Mouse (Mus musculus) 3T3-L1 (cell line): Measurements from ENCODE around the gene Agrp.

Source experiments
- DNase-seq: peaks from one replicate; pipeline ENCODE4 v3.0.0-alpha.2; 2015; ENCODE audit warnings: low read depth, low spot score

The Agrp gene

GRCm38 (mm10) chr8:105623118-105623517 lies 14.1 kb downstream of the Agrp start:
- DNase-seq: no peak

GRCm38 (mm10) chr8:105622421-105622920 lies 14.7 kb downstream of the Agrp start:
- peak; percentile 96 for DNase-seq

GRCm38 (mm10) chr8:105621841-105622240 lies 15.4 kb downstream of the Agrp start:
- no peak for DNase-seq

GRCm38 (mm10) chr8:105620946-105621720 lies 16.1 kb downstream of the Agrp start:
- DNase-seq: no peak

GRCm38 (mm10) chr8:105620211-105620610 lies 17.0 kb downstream of the Agrp start:
- DNase-seq: no peak

GRCm38 (mm10) chr8:105618892-105619591 lies 18.2 kb downstream of the Agrp start:
- no peak for DNase-seq

- DNase-seq: no peak
These were observed 18.9 kb downstream of the Agrp start for GRCm38 (mm10) chr8:105618279-105618634.

- DNase-seq: peak; percentile 42
These were observed 19.5 kb downstream of the Agrp start for GRCm38 (mm10) chr8:105617451-105618278.

- no peak for DNase-seq
These were observed 21.3 kb downstream of the Agrp start for GRCm38 (mm10) chr8:105615942-105616341.

GRCm38 (mm10) chr8:105613830-105614511 lies 23.2 kb downstream of the Agrp start:
- DNase-seq: no peak

- DNase-seq: peak; percentile 65
These were observed 24.2 kb downstream of the Agrp start for GRCm38 (mm10) chr8:105613037-105613436.

- no peak for DNase-seq
These were observed 25.4 kb downstream of the Agrp start for GRCm38 (mm10) chr8:105611836-105612235.

GRCm38 (mm10) chr8:105609771-105610170 lies 27.4 kb downstream of the Agrp start:
- DNase-seq: no peak

- DNase-seq: no peak
These were observed 27.8 kb downstream of the Agrp start for GRCm38 (mm10) chr8:105609355-105609754.

- peak; percentile 72 for DNase-seq
These were observed 29.5 kb downstream of the Agrp start for GRCm38 (mm10) chr8:105607684-105608083.

GRCm38 (mm10) chr8:105607062-105607461 lies 30.1 kb downstream of the Agrp start:
- no peak for DNase-seq

- peak; percentile 76 for DNase-seq
These were observed 30.8 kb downstream of the Agrp start for GRCm38 (mm10) chr8:105606189-105607023.

GRCm38 (mm10) chr8:105605491-105606188 lies 31.6 kb downstream of the Agrp start:
- DNase-seq: peak; percentile 49

GRCm38 (mm10) chr8:105604804-105605381 lies 32.3 kb downstream of the Agrp start, which contains the start of gene Ripor1:
Gene Ripor1, plus strand, starts transcription at chr8:105605255.
- peak; percentile 78 for DNase-seq
